Mouse (Mus musculus): ENCODE measurements at regions not wholly inside any gene's neighbourhood (a gene's known extent, or its start where the extent isn't known, plus 50 kb on each side); places are given as distances from the start of the nearest gene placed in this dataset.

GRCm38 (mm10) chr15:27282279-27282678 lies 184.2 kb upstream of the Ank start:
- DNase-seq, result no peak

GRCm38 (mm10) chr15:27303856-27304255 lies 162.6 kb upstream of the Ank start:
- DNase-seq, result no peak

- DNase-seq, result no peak
Observed at GRCm38 (mm10) chr15:27304256-27304655, 162.2 kb upstream of the Ank start.

GRCm38 (mm10) chr15:27305035-27305434 lies 161.4 kb upstream of the Ank start:
- no peak for DNase-seq

GRCm38 (mm10) chr15:27308639-27309038 lies 157.8 kb upstream of the Ank start:
- no peak for DNase-seq

GRCm38 (mm10) chr15:27315964-27316745 lies 150.3 kb upstream of the Ank start:
- no peak for DNase-seq

- DNase-seq, result no peak
Observed at GRCm38 (mm10) chr15:27316746-27317129, 149.7 kb upstream of the Ank start.

GRCm38 (mm10) chr15:27321915-27322665 lies 144.4 kb upstream of the Ank start:
- DNase-seq, result no peak

GRCm38 (mm10) chr15:27325847-27326548 lies 140.5 kb upstream of the Ank start:
- DNase-seq, result peak; percentile 63

GRCm38 (mm10) chr15:27326549-27326876 lies 140.0 kb upstream of the Ank start:
- DNase-seq, result no peak

- no peak for DNase-seq
Observed at GRCm38 (mm10) chr15:27327744-27328143, 138.7 kb upstream of the Ank start.

GRCm38 (mm10) chr15:27328441-27328840 lies 138.0 kb upstream of the Ank start:
- no peak for DNase-seq

GRCm38 (mm10) chr15:27340070-27340469 lies 126.4 kb upstream of the Ank start:
- no peak for DNase-seq

- no peak for DNase-seq
Observed at GRCm38 (mm10) chr15:27341518-27341976, 124.9 kb upstream of the Ank start.

GRCm38 (mm10) chr15:27358441-27358840 lies 108.0 kb upstream of the Ank start:
- DNase-seq, result peak; percentile 40

GRCm38 (mm10) chr15:27359271-27359670 lies 107.2 kb upstream of the Ank start:
- DNase-seq, result no peak

- DNase-seq, result no peak
Observed at GRCm38 (mm10) chr15:27374517-27374916, 92.0 kb upstream of the Ank start.

- no peak for DNase-seq
Observed at GRCm38 (mm10) chr15:27378601-27379094, 87.8 kb upstream of the Ank start.

GRCm38 (mm10) chr15:27380436-27380945 lies 86.0 kb upstream of the Ank start:
- no peak for DNase-seq

GRCm38 (mm10) chr15:27381565-27381964 lies 84.9 kb upstream of the Ank start:
- DNase-seq, result no peak

GRCm38 (mm10) chr15:27390567-27390966 lies 75.9 kb upstream of the Ank start:
- DNase-seq, result no peak

- peak; percentile 29 for DNase-seq
Observed at GRCm38 (mm10) chr15:27405721-27406161, 60.7 kb upstream of the Ank start.

- DNase-seq, result no peak
Observed at GRCm38 (mm10) chr15:27409856-27410255, 56.6 kb upstream of the Ank start.
